Mouse (Mus musculus): ENCODE measurements around the gene Gm11077. TPM values are rescaled to one million over a fixed set of nuclear protein-coding genes. Genes with fewer than 3 reads are reported as not detected.
A peak's percentile ranks its signal among the peaks of the same experiment; 100 is the strongest.

Gene Gm11077
- polyA plus RNA-seq, 1 experiment from 2014 or later: not detected

GRCm38 (mm10) chr6:140708059-140708458 is 21.0 kb upstream of the Gm11077 start:
- Histone ChIP-seq H3K4me3 (no peak overlapping the region), H3K4me1 (peaks cover 5% of the 10 kb centered on the region; the same call in 1 of the 2 replicates), H3K9me3 (replicated peaks) (no peaks in the 10 kb centered on the region), H3K27ac (no peak overlapping the region), H3K4me2 (replicated peaks) (no peak overlapping the region), H3K36me3 (no peaks in the 10 kb centered on the region), H3K9ac (no peak overlapping the region), H3K27me3 (0 out of 2 replicates have a peak, but pooled peaks cover 3% of the 10 kb centered on the region)
- 75% methylated on average over 10 of the region's 10 CpGs for WGBS
- no peak for ATAC-seq (ENCODE audit: low FRiP score)

GRCm38 (mm10) chr6:140709415-140710107 is 19.5 kb upstream of the Gm11077 start:
- peaks cover 5% of the 10 kb centered on the region; the same call in 1 of the 2 replicates for H3K4me1 ChIP-seq
- H3K27ac ChIP-seq: no peak overlapping the region
- ATAC-seq (ENCODE audit: low FRiP score): peak; percentile 53; the same call in 1 of the 2 replicates
- no peak overlapping the region for H3K4me2 ChIP-seq (replicated peaks)
- H3K4me3 ChIP-seq: no peak overlapping the region
- 53% methylated on average over 6 of the region's 6 CpGs for WGBS
- peaks cover 7% of the 10 kb centered on the region; the same call in 1 of the 2 replicates for H3K27me3 ChIP-seq
- no peak overlapping the region for H3K9ac ChIP-seq
- H3K9me3 ChIP-seq (replicated peaks): no peaks in the 10 kb centered on the region
- no peaks in the 10 kb centered on the region for H3K36me3 ChIP-seq

- H3K27ac ChIP-seq: no peak overlapping the region
- no peaks in the 10 kb centered on the region for H3K9me3 ChIP-seq (replicated peaks)
- 8% methylated on average over 11 of the region's 11 CpGs for WGBS
- H3K4me3 ChIP-seq: no peak overlapping the region
- peaks cover 8% of the 10 kb centered on the region; the same call in 1 of the 2 replicates for H3K4me1 ChIP-seq
- no peaks in the 10 kb centered on the region for H3K36me3 ChIP-seq
- ATAC-seq (ENCODE audit: low FRiP score): no peak
- peaks cover 7% of the 10 kb centered on the region; the same call in 1 of the 2 replicates for H3K27me3 ChIP-seq
- no peak overlapping the region for H3K9ac ChIP-seq
- H3K4me2 ChIP-seq (replicated peaks): no peak overlapping the region
These were observed 16.3 kb upstream of the Gm11077 start for GRCm38 (mm10) chr6:140712754-140713153.

DNA sequence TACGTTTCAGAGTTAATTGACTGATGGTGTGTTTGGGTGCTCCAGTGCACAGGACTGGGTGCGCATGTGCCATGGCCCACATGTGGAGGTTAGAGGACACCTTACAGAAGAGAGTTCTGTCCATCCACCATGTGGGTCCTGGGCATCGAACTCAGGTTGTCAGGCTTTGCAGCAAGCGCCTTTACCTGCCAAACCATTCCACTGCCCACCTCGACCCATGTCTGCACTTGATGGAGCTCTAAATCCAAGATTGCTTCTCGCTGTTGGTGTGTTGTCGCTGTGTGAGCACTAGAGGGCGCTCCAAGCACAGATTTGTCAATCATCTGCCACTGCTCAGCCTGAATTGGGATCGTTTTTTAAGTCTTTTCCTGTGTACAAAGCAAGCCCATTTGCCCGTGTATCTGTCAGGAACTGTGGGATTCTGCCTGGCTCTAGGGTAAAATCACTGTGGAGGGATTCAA is 14.1 kb upstream of the Gm11077 start:
- 26% methylated on average over 10 of the region's 10 CpGs for WGBS
- Histone ChIP-seq H3K4me3 (no peak overlapping the region), H3K9me3 (replicated peaks) (no peaks in the 10 kb centered on the region)

GRCm38 (mm10) chr6:140722058-140722457 is 7.0 kb upstream of the Gm11077 start:
- no peaks in the 10 kb centered on the region for H3K36me3 ChIP-seq

More for the DNA sequence above, 14.1 kb upstream of the Gm11077 start:
- Histone ChIP-seq H3K36me3 (no peaks in the 10 kb centered on the region), H3K27me3 (peaks cover 7% of the 10 kb centered on the region; the same call in 1 of the 2 replicates), H3K27ac (no peak overlapping the region), H3K4me1 (peaks cover 3% of the 10 kb centered on the region; the same call in 1 of the 2 replicates), H3K9ac (no peak overlapping the region), H3K4me2 (replicated peaks) (0 out of 2 replicates have a peak overlapping the region, but pooled peaks have one; percentile 17)
- ATAC-seq (ENCODE audit: low FRiP score): peak; percentile 64

GRCm38 (mm10) chr6:140730669-140731401 is 1.8 kb downstream of the Gm11077 start:
- H3K4me1 ChIP-seq: peaks cover 8% of the 10 kb centered on the region; the same call in 1 of the 2 replicates
- 69% methylated on average over 6 of the region's 6 CpGs for WGBS
- H3K9ac ChIP-seq: no peak overlapping the region
- no peak overlapping the region for H3K4me3 ChIP-seq
- ATAC-seq (ENCODE audit: low FRiP score): peak; percentile 23; the same call in 1 of the 2 replicates
- H3K27me3 ChIP-seq: no peaks in the 10 kb centered on the region
- no peak overlapping the region for H3K27ac ChIP-seq
- no peaks in the 10 kb centered on the region for H3K36me3 ChIP-seq
- no peak overlapping the region for H3K4me2 ChIP-seq (replicated peaks)
- H3K9me3 ChIP-seq (replicated peaks): no peaks in the 10 kb centered on the region

More at GRCm38 (mm10) chr6:140722058-140722457, 7.0 kb upstream of the Gm11077 start:
- H3K27ac ChIP-seq: no peak overlapping the region
- no peaks in the 10 kb centered on the region for H3K4me1 ChIP-seq
- H3K27me3 ChIP-seq: no peaks in the 10 kb centered on the region
- 81% methylated on average over 10 of the region's 10 CpGs for WGBS
- H3K9ac ChIP-seq: no peak overlapping the region
- H3K4me2 ChIP-seq (replicated peaks): no peak overlapping the region
- no peak for ATAC-seq (ENCODE audit: low FRiP score)
- no peak overlapping the region for H3K4me3 ChIP-seq
- H3K9me3 ChIP-seq (replicated peaks): no peaks in the 10 kb centered on the region

DNA sequence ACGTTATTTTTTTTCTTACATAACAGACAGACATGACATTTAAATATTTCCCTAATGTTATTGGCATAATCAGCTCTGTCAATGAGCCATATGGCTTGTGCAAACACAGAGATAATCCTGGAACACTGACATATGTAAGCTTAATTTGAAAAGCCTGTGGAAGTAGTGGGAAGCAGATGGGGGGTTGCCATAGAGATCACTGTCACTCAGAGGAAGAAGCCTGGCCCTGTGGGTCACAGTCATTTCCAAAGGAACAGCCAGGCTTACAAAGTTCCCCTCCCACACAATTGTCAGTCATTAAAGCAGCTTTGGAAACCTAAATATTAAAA is 2.3 kb downstream of the Gm11077 start:
- H3K4me1 ChIP-seq: peaks cover 8% of the 10 kb centered on the region; the same call in 1 of the 2 replicates
- H3K4me2 ChIP-seq (replicated peaks): no peak overlapping the region
- WGBS: 68% methylated on average over 1 of the region's 1 CpGs
- no peaks in the 10 kb centered on the region for H3K9me3 ChIP-seq (replicated peaks)
- H3K4me3 ChIP-seq: no peak overlapping the region
- no peak overlapping the region for H3K9ac ChIP-seq
- no peak overlapping the region for H3K27ac ChIP-seq
- no peaks in the 10 kb centered on the region for H3K27me3 ChIP-seq
- no peaks in the 10 kb centered on the region for H3K36me3 ChIP-seq
- ATAC-seq (ENCODE audit: low FRiP score): peak; percentile 71; the same call in 1 of the 2 replicates

DNA sequence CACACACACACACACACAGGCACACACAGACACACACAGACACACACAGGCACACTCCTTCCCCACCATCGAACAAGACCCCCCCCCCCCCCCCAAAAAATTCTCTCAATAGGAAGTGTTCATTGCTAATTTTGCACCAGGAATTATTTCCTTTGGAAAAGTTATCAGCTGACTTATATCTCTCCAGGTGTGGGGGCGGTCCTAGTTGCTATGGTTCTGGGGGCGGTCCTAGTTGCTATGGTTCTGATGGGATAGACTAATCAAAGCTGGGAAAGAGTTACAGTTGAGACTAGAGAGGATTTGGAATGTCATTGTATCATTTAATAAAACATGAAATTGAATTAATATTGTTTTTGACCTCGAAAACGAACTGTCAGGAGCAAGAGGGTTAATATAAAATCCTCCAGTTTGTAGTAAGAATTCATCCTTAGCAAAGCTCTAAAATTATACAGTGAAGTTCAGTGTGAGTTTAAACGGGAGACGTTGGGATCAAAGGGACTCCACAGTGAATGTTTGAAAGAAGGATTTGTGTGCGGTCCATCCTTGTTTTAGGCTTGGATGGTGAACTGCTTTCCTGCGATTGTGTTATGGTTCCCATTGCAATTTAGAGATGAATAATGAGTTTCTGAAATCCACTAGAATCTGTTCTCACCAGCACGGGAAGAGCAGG is 4.0 kb downstream of the Gm11077 start:
- no peak overlapping the region for H3K27ac ChIP-seq
- 40% methylated on average over 10 of the region's 10 CpGs for WGBS
- peak overlapping the region; percentile 45; the same call in 1 of the 2 replicates for H3K9ac ChIP-seq
- no peaks in the 10 kb centered on the region for H3K36me3 ChIP-seq
- peak; percentile 71 for ATAC-seq (ENCODE audit: low FRiP score)
- H3K4me3 ChIP-seq: peak overlapping the region; percentile 30
- peaks cover 8% of the 10 kb centered on the region; the same call in 1 of the 2 replicates for H3K4me1 ChIP-seq
- H3K4me2 ChIP-seq (replicated peaks): peak overlapping the region; percentile 57
- no peaks in the 10 kb centered on the region for H3K27me3 ChIP-seq
- H3K9me3 ChIP-seq (replicated peaks): no peaks in the 10 kb centered on the region

GRCm38 (mm10) chr6:140733641-140733986 is 4.5 kb downstream of the Gm11077 start:
- Histone ChIP-seq H3K27me3 (no peaks in the 10 kb centered on the region), H3K4me3 (peak overlapping the region; percentile 30), H3K4me1 (peaks cover 8% of the 10 kb centered on the region; the same call in 1 of the 2 replicates), H3K27ac (no peak overlapping the region), H3K36me3 (no peaks in the 10 kb centered on the region), H3K9ac (peak overlapping the region; percentile 45), H3K4me2 (replicated peaks) (peak overlapping the region; percentile 57), H3K9me3 (replicated peaks) (no peaks in the 10 kb centered on the region)
- WGBS: 13% methylated on average over 15 of the region's 15 CpGs
- peak; percentile 49; the same call in 1 of the 2 replicates for ATAC-seq (ENCODE audit: low FRiP score)

- 64% methylated on average over 3 of the region's 3 CpGs for WGBS
- H3K27me3 ChIP-seq: no peaks in the 10 kb centered on the region
- H3K9me3 ChIP-seq (replicated peaks): no peaks in the 10 kb centered on the region; the same call in 1 of the 2 replicates
- H3K4me2 ChIP-seq (replicated peaks): no peak overlapping the region
- no peaks in the 10 kb centered on the region for H3K4me1 ChIP-seq
- H3K36me3 ChIP-seq: no peaks in the 10 kb centered on the region
- H3K27ac ChIP-seq: no peak overlapping the region
- no peak overlapping the region for H3K4me3 ChIP-seq
- H3K9ac ChIP-seq: no peak overlapping the region
- ATAC-seq (ENCODE audit: low FRiP score): no peak
These were observed 16.5 kb downstream of the Gm11077 start for GRCm38 (mm10) chr6:140745586-140745985.

- Histone ChIP-seq H3K4me2 (replicated peaks) (no peak overlapping the region), H3K4me3 (no peak overlapping the region), H3K9ac (no peak overlapping the region), H3K36me3 (no peaks in the 10 kb centered on the region), H3K4me1 (no peaks in the 10 kb centered on the region), H3K27me3 (no peaks in the 10 kb centered on the region), H3K9me3 (replicated peaks) (no peaks in the 10 kb centered on the region; the same call in 1 of the 2 replicates), H3K27ac (no peak overlapping the region)
- 62% methylated on average over 2 of the region's 2 CpGs for WGBS
- no peak for ATAC-seq (ENCODE audit: low FRiP score)
These were observed 18.5 kb downstream of the Gm11077 start for GRCm38 (mm10) chr6:140747591-140747990.

Data from hindbrain, embryonic 12.5 days (tissue).